Mouse (Mus musculus) liver, embryonic 14.5 days (tissue): ENCODE measurements at regions not wholly inside any gene's neighbourhood (a gene's known extent, or its start where the extent isn't known, plus 50 kb on each side); places are given as distances from the start of the nearest gene placed in this dataset.

Experiments used
- ATAC-seq: fragments of 200-750 bp; cut with Nextera tagmentation; 2 replicates; pipeline ENCODE4 v1.8.0; 2017; ENCODE audit warnings: moderate number of reproducible peaks, mild to moderate bottlenecking, moderate library complexity; ENCODE audit not compliant: insufficient read depth
- DNase-seq, 3 experiments: peaks; one replicate each; pipeline ENCODE4 v3.0.0-alpha.2; 2012 to 2013; ENCODE audit warnings: low read depth in 3 of 3, low spot score in 3 of 3
- H3K27ac ChIP-seq: fragments of 300-500 bp; sonication (generic); 2 replicates; pipeline ENCODE4 v1.5.1; 2014; ENCODE audit warnings: moderate library complexity, mild to moderate bottlenecking, control low read depth, inconsistent platforms
- H3K27me3 ChIP-seq: fragments of 300-500 bp; sonication (generic); 2 replicates; pipeline ENCODE4 v1.6.1; 2014; ENCODE audit warnings: mild to moderate bottlenecking, low read length, moderate library complexity; ENCODE audit not compliant: control insufficient read depth, insufficient read depth
- H3K36me3 ChIP-seq: fragments of 300-500 bp; sonication (generic); replicated peaks from 2 replicates; pipeline ENCODE4 v1.6.1; 2014; ENCODE audit warnings: low read depth; ENCODE audit not compliant: control insufficient read depth, insufficient read depth
- H3K4me1 ChIP-seq, 2 experiments: fragments of 200-500 bp in 1 of 2; fragments of 300-500 bp in 1 of 2; sonication (generic) in 1 of 2; replicated peaks; 2 replicates each; pipeline ENCODE4 v1.6.1; 2012 to 2014; ENCODE audit warnings: antibody characterized with exemption in 1 of 2, inconsistent platforms in 1 of 2, low read length in 1 of 2; ENCODE audit not compliant: control insufficient read depth in 2 of 2, insufficient read depth in 2 of 2
- H3K4me2 ChIP-seq: fragments of 300-500 bp; sonication (generic); 2 replicates; pipeline ENCODE4 v1.6.1; 2014; ENCODE audit warnings: low read depth, mild to moderate bottlenecking, control low read depth, moderate library complexity
- H3K4me3 ChIP-seq, 2 experiments: fragments of 200-500 bp in 1 of 2; fragments of 300-500 bp in 1 of 2; sonication (generic) in 1 of 2; 2 replicates each; pipeline ENCODE4 v1.5.1; 2012 to 2014; ENCODE audit warnings: low read depth in 2 of 2, low read length in 2 of 2, mild to moderate bottlenecking in 2 of 2, control low read depth in 1 of 2, inconsistent platforms in 1 of 2, moderate library complexity in 1 of 2; ENCODE audit not compliant: insufficient read depth in 1 of 2
- H3K9ac ChIP-seq: fragments of 300-500 bp; sonication (generic); replicated peaks from 2 replicates; pipeline ENCODE4 v1.6.1; 2014; ENCODE audit warnings: mild to moderate bottlenecking, control low read depth, moderate library complexity
- H3K9me3 ChIP-seq: fragments of 300-500 bp; sonication (generic); 2 replicates; pipeline ENCODE4 v1.6.1; 2016; ENCODE audit warnings: low read length, mixed read lengths; ENCODE audit not compliant: control insufficient read depth
- CTCF ChIP-seq: IDR thresholded peaks from 2 replicates; pipeline ENCODE4 v1.5.1; 2016; ENCODE audit warnings: antibody characterized with exemption, low read depth, control low read depth
- EP300 ChIP-seq: IDR thresholded peaks from 2 replicates; pipeline ENCODE4 v1.6.1; 2016; ENCODE audit warnings: antibody characterized with exemption, low read depth
- WGBS: fragments of 180-500 bp; shearing (Covaris S2); extraction: QIAGEN DNeasy Blood & Tissue Kit; methylation state at CpG from one replicate; pipeline ENCODE4 v1.1.7; 2014; ENCODE audit not compliant: insufficient replicate concordance; 5-methylcytosine and 5-hydroxymethylcytosine counted together

- Histone ChIP-seq H3K27me3 (no peaks in the 10 kb centered on the region), H3K27ac (no peak overlapping the region), H3K4me3 (no peak overlapping the region), H3K4me1 (no peaks in the 10 kb centered on the region), H3K4me2 (no peak overlapping the region), H3K9me3 (no peaks in the 10 kb centered on the region), H3K9ac (no peak overlapping the region), H3K36me3 (no peaks in the 10 kb centered on the region)
- no peak for DNase-seq
- WGBS, result 41% methylated on average over 12 of the region's 12 CpGs
- TF ChIP-seq CTCF (no peak), EP300 (no peak)
- ATAC-seq, result no peak
These were observed 371.1 kb downstream of the Cdh26 start for GRCm38 (mm10) chr2:178801464-178801863.

GRCm38 (mm10) chr2:178805283-178805682 lies 375.0 kb downstream of the Cdh26 start:
- no peak for TF ChIP-seq CTCF
- no peak for TF ChIP-seq EP300
- 50% methylated on average over 8 of the region's 8 CpGs for WGBS
- Histone ChIP-seq H3K27me3 (no peaks in the 10 kb centered on the region), H3K36me3 (no peaks in the 10 kb centered on the region), H3K4me3 (no peak overlapping the region), H3K4me2 (no peak overlapping the region), H3K9me3 (no peaks in the 10 kb centered on the region), H3K4me1 (no peaks in the 10 kb centered on the region), H3K27ac (no peak overlapping the region), H3K9ac (no peak overlapping the region)
- DNase-seq (no peak), ATAC-seq (no peak)

DNA sequence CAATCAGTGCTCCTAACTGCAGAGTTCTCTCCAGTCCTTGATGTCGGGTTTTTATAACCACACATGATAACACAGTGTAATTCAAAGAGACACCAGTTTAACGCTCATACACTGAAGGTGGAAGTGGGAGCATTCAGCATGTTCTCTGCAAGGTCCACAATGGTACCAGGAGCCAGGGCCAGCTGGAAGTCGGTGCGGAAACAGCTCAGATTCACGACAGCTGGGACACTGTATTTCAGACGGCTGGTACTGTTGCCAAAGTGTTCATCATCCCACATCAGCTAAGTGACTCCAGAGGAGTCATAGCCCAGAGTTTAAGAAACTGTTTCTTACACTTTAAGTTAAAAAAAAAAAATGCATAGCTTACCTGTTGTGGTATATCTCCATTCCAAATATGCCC lies 391.2 kb downstream of the Cdh26 start:
- Histone ChIP-seq H3K27ac (no peak overlapping the region), H3K4me1 (no peaks in the 10 kb centered on the region), H3K27me3 (no peaks in the 10 kb centered on the region), H3K36me3 (no peaks in the 10 kb centered on the region), H3K9me3 (no peaks in the 10 kb centered on the region), H3K9ac (no peak overlapping the region), H3K4me3 (no peak overlapping the region), H3K4me2 (no peak overlapping the region)
- ATAC-seq, result no peak
- no peak for TF ChIP-seq CTCF
- no peak for TF ChIP-seq EP300
- 71% methylated on average over 6 of the region's 6 CpGs for WGBS
- DNase-seq, result no peak

DNA sequence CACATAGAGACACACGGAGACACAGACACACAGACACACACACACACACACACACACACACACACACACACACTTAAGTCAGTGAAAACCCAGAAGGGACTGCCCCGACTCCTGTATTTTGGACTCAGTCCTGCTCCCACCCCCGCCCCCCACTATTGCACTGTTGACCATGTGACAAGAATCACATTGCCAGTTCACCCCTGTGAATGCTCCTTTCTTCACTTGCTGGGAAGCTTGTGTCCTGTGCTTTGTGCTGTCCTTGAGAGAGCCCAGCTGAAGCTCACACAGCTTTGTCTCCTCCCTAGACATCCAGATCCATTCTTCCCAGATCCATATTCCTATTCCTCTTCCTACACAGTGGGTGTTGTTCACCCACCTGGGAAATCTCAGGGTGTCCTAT lies 400.0 kb downstream of the Cdh26 start:
- no peak for DNase-seq
- H3K27me3 ChIP-seq, result no peaks in the 10 kb centered on the region
- H3K4me2 ChIP-seq, result no peak overlapping the region
- TF ChIP-seq CTCF, result no peak
- no peak for TF ChIP-seq EP300
- no peak overlapping the region for H3K27ac ChIP-seq
- WGBS, result 57% methylated on average over 3 of the region's 3 CpGs
- no peak overlapping the region for H3K9ac ChIP-seq
- no peaks in the 10 kb centered on the region for H3K4me1 ChIP-seq
- ATAC-seq, result no peak
- H3K36me3 ChIP-seq, result no peaks in the 10 kb centered on the region
- no peaks in the 10 kb centered on the region for H3K9me3 ChIP-seq
- H3K4me3 ChIP-seq, result no peak overlapping the region

GRCm38 (mm10) chr2:178834986-178835385 lies 404.7 kb downstream of the Cdh26 start:
- no peaks in the 10 kb centered on the region for H3K9me3 ChIP-seq
- DNase-seq (no peak), ATAC-seq (no peak)
- H3K27ac ChIP-seq, result no peak overlapping the region
- WGBS, result 40% methylated on average over 7 of the region's 7 CpGs
- no peak overlapping the region for H3K4me3 ChIP-seq
- TF ChIP-seq CTCF, result no peak
- no peak for TF ChIP-seq EP300
- no peaks in the 10 kb centered on the region for H3K4me1 ChIP-seq
- no peak overlapping the region for H3K4me2 ChIP-seq
- H3K9ac ChIP-seq, result no peak overlapping the region
- H3K27me3 ChIP-seq, result no peaks in the 10 kb centered on the region
- H3K36me3 ChIP-seq, result no peaks in the 10 kb centered on the region

GRCm38 (mm10) chr2:178838571-178838970 lies 408.2 kb downstream of the Cdh26 start:
- Histone ChIP-seq H3K4me3 (no peak overlapping the region), H3K36me3 (no peaks in the 10 kb centered on the region), H3K4me2 (no peak overlapping the region), H3K4me1 (no peaks in the 10 kb centered on the region), H3K9me3 (no peaks in the 10 kb centered on the region), H3K9ac (no peak overlapping the region), H3K27ac (no peak overlapping the region), H3K27me3 (no peaks in the 10 kb centered on the region)
- DNase-seq (no peak), ATAC-seq (no peak)
- 22% methylated on average over 6 of the region's 6 CpGs for WGBS
- no peak for TF ChIP-seq EP300
- TF ChIP-seq CTCF, result no peak
